Mouse (Mus musculus) bone marrow macrophage, adult 2 months (primary cell): ENCODE measurements around the gene E130114P18Rik. TPM values are rescaled to one million over a fixed set of nuclear protein-coding genes. Genes with fewer than 3 reads are reported as not detected.

Source experiments
- H3K27ac ChIP-seq: 2 replicates; pipeline ENCODE4 v1.5.1; 2012; ENCODE audit warnings: low read depth, low read length; ENCODE audit not compliant: insufficient read depth
- H3K4me1 ChIP-seq: 2 replicates; pipeline ENCODE4 v1.6.1; 2012; ENCODE audit warnings: low read length; ENCODE audit not compliant: control insufficient read depth, insufficient read depth
- H3K4me3 ChIP-seq: 2 replicates; pipeline ENCODE4 v1.5.1; 2012; ENCODE audit warnings: mild to moderate bottlenecking, low read length, moderate library complexity; ENCODE audit not compliant: insufficient read depth
- CTCF ChIP-seq: IDR thresholded peaks from 2 replicates; pipeline ENCODE4 v1.5.1; 2012; ENCODE audit warnings: low read depth, mild to moderate bottlenecking, low read length, moderate library complexity
- POLR2A ChIP-seq: IDR thresholded peaks from 2 replicates; pipeline ENCODE4 v1.6.1; 2012; ENCODE audit warnings: mild to moderate bottlenecking, low read depth, low read length, borderline replicate concordance
- polyA plus RNA-seq: library from polyadenylated mRNA; stranded (reverse); fragments of >200 nt; gene quantifications from 2 replicates; pipeline ENCODE4 v1.2.4, GENCODE M21; 2012; ENCODE audit not compliant: missing spikeins, insufficient read depth, insufficient read length

E130114P18Rik gene
- polyA plus RNA-seq, 1 experiment: not detected

DNA sequence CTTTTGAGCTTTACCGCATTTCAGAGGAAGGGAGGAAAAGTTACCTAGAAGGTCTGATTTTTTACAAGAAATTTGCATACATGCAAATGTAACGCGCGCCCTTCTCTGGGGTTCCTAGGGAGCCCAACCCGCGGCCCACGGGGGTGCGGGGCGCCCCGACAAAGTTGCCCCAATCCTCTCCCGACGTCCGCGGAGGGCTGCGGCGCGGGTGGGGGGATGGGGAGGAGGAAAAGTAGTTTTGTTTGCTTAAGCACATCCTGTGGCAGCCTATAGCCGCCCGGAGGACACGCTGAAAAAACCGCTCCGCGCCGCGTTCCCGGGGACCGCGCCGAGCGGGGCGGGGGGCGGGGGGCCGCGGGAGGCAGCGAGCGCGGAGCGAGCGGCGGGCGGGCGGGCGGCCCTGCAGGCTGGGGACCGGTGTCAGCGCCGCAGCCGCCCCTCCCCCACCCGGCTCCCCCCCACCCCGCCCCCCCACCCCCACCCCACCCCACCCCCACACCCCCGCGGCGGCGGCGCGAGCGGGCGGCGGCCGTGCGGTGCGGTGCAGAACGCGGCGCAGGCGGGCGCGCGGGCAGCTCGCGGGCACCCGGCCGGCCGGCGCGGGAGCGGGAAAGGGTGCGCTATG, 685 bp downstream of the E130114P18Rik start:
- no peak for TF ChIP-seq CTCF
- TF ChIP-seq POLR2A: no peak
- Histone ChIP-seq H3K27ac (peak overlapping the region; percentile 37; the same call in 1 of the 2 replicates), H3K4me1 (peaks cover 23% of the 10 kb centered on the region), H3K4me3 (peak overlapping the region; percentile 99)

DNA sequence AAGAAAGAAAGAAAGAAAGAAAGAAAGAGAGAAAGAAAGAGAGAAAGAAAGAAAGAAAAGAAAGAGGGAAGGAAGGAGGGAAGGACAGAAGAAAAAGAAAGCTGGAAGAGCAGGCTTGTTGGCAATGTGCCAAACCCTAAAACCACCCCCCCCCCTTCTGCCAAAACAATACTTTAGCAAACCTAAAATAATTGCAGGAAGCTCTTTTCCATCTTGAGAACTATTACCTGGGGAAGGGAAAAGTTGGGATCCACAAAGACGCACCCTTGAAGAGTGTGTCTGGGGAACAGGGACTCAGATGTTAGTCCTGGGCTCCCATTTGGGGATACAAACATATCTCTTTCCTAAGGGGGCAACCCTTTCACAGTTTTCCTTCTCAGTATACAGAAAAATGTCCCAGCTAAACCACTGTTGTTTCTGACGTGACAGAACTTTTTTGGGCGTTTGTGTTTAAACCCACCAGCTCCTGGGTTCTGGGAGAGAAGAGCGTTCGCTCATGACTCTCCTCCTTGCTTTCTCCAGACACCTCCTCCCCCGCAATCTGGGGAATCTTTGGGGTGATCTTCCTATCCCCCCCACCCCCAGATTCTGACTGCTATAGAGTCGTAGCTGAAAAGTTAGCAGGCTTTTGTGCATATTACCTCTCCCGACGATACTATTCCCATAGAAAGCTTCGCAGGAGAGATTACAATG, 1.3 kb downstream of the E130114P18Rik start:
- TF ChIP-seq POLR2A (no peak), CTCF (no peak)
- peak overlapping the region; percentile 72 for H3K4me3 ChIP-seq
- H3K27ac ChIP-seq: peak overlapping the region; percentile 37; the same call in 1 of the 2 replicates
- H3K4me1 ChIP-seq: peaks cover 23% of the 10 kb centered on the region

GRCm38 (mm10) chr4:97775494-97776265, 2.2 kb downstream of the E130114P18Rik start:
- Histone ChIP-seq H3K4me3 (peak overlapping the region; percentile 66), H3K4me1 (peaks cover 25% of the 10 kb centered on the region), H3K27ac (peak overlapping the region; percentile 28; the same call in 1 of the 2 replicates)
- TF ChIP-seq CTCF (no peak), POLR2A (no peak)

DNA sequence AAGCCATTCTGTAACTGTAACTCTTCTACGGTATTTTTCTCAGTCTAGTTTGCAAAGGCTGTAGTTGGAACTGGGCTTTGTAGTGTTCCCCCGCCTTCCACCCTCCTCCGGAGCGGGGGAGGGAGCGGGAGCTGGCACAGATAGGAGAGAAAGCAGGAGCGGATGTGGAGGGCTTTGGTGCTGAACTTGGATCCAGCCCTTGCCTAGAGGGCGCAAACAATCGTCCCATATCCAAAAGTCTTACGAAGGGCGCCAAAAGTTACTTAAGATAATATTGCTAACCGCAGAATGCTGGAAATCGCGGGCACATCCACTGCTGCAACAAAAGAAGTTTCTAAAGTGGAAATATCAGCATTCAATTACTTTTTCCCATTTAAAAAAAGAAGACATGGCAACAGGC, 2.8 kb downstream of the E130114P18Rik start:
- Histone ChIP-seq H3K4me1 (peaks cover 24% of the 10 kb centered on the region), H3K27ac (peak overlapping the region; percentile 32; the same call in 1 of the 2 replicates), H3K4me3 (peak overlapping the region; percentile 66)
- no peak for TF ChIP-seq POLR2A
- no peak for TF ChIP-seq CTCF

- Histone ChIP-seq H3K27ac (no peak overlapping the region), H3K4me3 (no peak overlapping the region), H3K4me1 (peaks cover 19% of the 10 kb centered on the region)
- TF ChIP-seq POLR2A: no peak
- no peak for TF ChIP-seq CTCF
Observed at GRCm38 (mm10) chr4:97774446-97774950, 3.4 kb downstream of the E130114P18Rik start.

DNA sequence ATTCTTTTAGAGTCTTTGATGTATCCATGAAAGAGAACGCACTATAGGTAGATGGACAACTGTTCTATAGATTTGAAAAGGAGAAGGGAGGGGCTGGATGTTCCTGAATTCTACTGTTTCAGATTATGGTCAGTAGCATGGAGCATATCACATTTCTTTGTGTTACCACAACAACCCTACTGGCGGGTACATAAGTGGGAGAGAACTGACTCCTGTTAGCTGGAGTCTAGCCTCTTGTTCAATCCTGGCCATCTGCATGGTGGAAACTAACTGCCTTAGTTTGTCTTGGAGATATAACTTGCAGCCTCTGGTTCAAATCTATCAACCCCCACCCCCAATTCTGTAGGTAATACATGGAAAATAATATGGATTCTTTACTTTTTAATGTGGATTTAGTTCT, 4.1 kb downstream of the E130114P18Rik start:
- H3K4me1 ChIP-seq: peaks cover 17% of the 10 kb centered on the region
- TF ChIP-seq CTCF (no peak), POLR2A (no peak)
- H3K27ac ChIP-seq: peak overlapping the region; percentile 57
- peak overlapping the region; percentile 18 for H3K4me3 ChIP-seq

DNA sequence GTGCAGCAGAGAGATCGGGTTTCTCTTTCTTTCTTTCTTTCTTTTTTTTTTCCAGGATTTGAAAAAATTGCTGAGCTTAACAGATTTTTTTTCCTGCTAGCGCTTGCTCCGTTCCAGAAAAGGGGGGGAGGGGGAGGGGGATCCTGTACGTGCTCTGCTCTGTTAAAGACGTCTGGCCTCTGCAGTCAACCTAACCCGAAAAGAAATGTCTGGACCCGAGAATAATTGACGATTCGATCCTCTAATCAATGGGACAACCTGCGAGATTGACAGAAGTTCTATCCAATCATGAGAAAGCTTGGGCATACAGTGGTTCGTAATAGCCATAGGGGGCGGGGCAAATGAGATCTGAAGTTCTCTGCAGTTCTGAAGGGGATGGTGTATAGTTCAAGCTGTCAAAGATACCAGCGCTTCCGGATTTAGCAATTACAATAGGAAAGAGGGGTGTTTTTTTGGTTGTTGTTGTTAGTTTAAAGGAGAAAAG, 4.7 kb downstream of the E130114P18Rik start:
- TF ChIP-seq CTCF: no peak
- TF ChIP-seq POLR2A: no peak
- peaks cover 17% of the 10 kb centered on the region for H3K4me1 ChIP-seq
- peak overlapping the region; percentile 35 for H3K4me3 ChIP-seq
- peak overlapping the region; percentile 99 for H3K27ac ChIP-seq

DNA sequence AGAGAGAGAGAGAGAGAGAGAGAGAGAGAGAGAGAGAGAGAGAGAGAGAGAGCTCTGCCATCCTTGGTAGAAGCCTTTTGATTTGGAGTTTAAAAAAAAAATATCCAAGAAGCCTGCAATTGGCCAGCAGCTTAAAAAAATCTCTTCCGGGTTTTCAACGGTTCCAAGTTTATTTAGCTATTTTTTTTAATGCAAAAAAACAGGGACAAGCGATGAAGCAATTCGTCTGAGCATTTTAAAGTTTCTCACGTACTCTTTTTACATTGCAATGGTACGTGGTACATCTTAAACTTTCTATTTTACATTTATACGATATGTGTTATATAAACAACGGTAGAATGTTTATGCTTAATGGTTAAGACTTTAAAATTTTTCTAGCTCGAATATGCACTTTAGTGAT, 5.2 kb downstream of the E130114P18Rik start, which contains the start of gene Nfia:
Nfia (plus strand) TSS at position 94 of the 400 bp plus-strand sequence.
- H3K27ac ChIP-seq: peak within 1 kb of the TSS; percentile 99
- TF ChIP-seq POLR2A: no peak
- TF ChIP-seq CTCF: no peak
- peaks cover 17% of the 10 kb centered on the region for H3K4me1 ChIP-seq
- H3K4me3 ChIP-seq: peak within 1 kb of the TSS; percentile 63

DNA sequence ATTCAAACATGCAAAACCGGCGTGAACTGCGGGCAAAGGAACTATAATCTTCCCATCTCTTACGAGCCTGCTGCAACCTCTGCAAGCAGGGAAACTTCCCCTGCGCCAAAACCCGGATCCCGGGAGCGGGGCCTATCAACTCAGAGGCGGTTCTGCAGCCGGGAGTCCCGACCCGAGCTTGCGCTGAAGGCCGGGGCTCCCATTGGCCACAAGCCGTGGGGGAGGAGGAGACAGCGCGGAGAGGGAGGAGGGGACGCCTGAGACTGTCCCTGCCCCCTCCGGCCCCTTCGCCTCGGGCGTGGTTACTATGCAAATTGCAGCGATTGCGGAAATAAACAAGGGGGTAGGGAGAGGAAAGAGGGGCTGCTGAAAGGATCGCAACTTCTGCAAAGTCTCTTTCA, 5.8 kb downstream of the E130114P18Rik start:
- peak overlapping the region; percentile 99 for H3K27ac ChIP-seq
- H3K4me1 ChIP-seq: peaks cover 17% of the 10 kb centered on the region
- H3K4me3 ChIP-seq: peak overlapping the region; percentile 63
- no peak for TF ChIP-seq POLR2A
- TF ChIP-seq CTCF: no peak

- Histone ChIP-seq H3K4me3 (peak overlapping the region; percentile 58), H3K4me1 (peaks cover 19% of the 10 kb centered on the region), H3K27ac (peak overlapping the region; percentile 61)
- TF ChIP-seq POLR2A (no peak), CTCF (no peak)
Observed at GRCm38 (mm10) chr4:97771426-97771825, 6.5 kb downstream of the E130114P18Rik start.
